Mouse (Mus musculus) thymus, postnatal 10 days (tissue): ENCODE results near the gene Gm12184.
"Not testable (repeated sequence)": the region's sequence is repeated elsewhere in the genome, so short reads cannot be mapped to it uniquely, and the experiment has no call there.

Source experiments
- DNase-seq, 2 experiments: peaks; one replicate each; pipeline ENCODE4 v3.0.0; 2021; ENCODE audit warnings: low spot score in 2 of 2

Gene Gm12184

GRCm38 (mm10) chr11:48799921-48800701 lies 26.3 kb downstream of the Gm12184 start, which contains the start of gene Rack1:
Gene Rack1, plus strand, starts transcription at chr11:48800332.
- DNase-seq, result peak; percentile 79 to 81

GRCm38 (mm10) chr11:48798984-48799920 lies 27.2 kb downstream of the Gm12184 start:
- DNase-seq, result no peak

- DNase-seq, result no peak
These were observed 28.1 kb downstream of the Gm12184 start for GRCm38 (mm10) chr11:48798308-48798707.

- no peak for DNase-seq
These were observed 29.2 kb downstream of the Gm12184 start for GRCm38 (mm10) chr11:48797287-48797686.

GRCm38 (mm10) chr11:48796290-48796689 lies 30.2 kb downstream of the Gm12184 start:
- DNase-seq, result no peak

- no peak for DNase-seq
These were observed 31.2 kb downstream of the Gm12184 start for GRCm38 (mm10) chr11:48795221-48795620.

- DNase-seq, result no peak
These were observed 33.3 kb downstream of the Gm12184 start for GRCm38 (mm10) chr11:48793184-48793583.

GRCm38 (mm10) chr11:48791894-48792293 lies 34.6 kb downstream of the Gm12184 start:
- not testable (repeated sequence) for DNase-seq

- no peak for DNase-seq
These were observed 35.5 kb downstream of the Gm12184 start for GRCm38 (mm10) chr11:48790946-48791345.

- DNase-seq, result peak; percentile 64 to 88
These were observed 36.3 kb downstream of the Gm12184 start for GRCm38 (mm10) chr11:48789973-48790823.

GRCm38 (mm10) chr11:48789215-48789614 lies 37.2 kb downstream of the Gm12184 start:
- DNase-seq, result no peak

- DNase-seq, result peak; percentile 55 to 74
These were observed 38.0 kb downstream of the Gm12184 start for GRCm38 (mm10) chr11:48788311-48789089.

- DNase-seq, result peak; percentile 51 to 52
These were observed 38.8 kb downstream of the Gm12184 start for GRCm38 (mm10) chr11:48787455-48788211.

GRCm38 (mm10) chr11:48782243-48782642 lies 44.2 kb downstream of the Gm12184 start:
- no peak for DNase-seq

- peak in 1 of 2 experiments; percentile 74 for DNase-seq
These were observed 47.0 kb downstream of the Gm12184 start for GRCm38 (mm10) chr11:48779450-48779849.

GRCm38 (mm10) chr11:48777303-48777702 lies 49.2 kb downstream of the Gm12184 start:
- no peak for DNase-seq

GRCm38 (mm10) chr11:48776664-48777063 lies 49.8 kb downstream of the Gm12184 start:
- DNase-seq, result no peak

- no peak for DNase-seq
These were observed 51.0 kb downstream of the Gm12184 start for GRCm38 (mm10) chr11:48775483-48775882.
